Mouse (Mus musculus) forebrain, embryonic 11.5 days (tissue): Measurements from ENCODE around the gene Crip1. TPM values are rescaled to one million over a fixed set of nuclear protein-coding genes. Genes with fewer than 3 reads are reported as not detected.

Experiments
- ATAC-seq: fragments of 200-750 bp; cut with Nextera tagmentation; replicated peaks from 2 replicates; pipeline ENCODE4 v1.8.0; 2017; ENCODE audit warnings: moderate TSS enrichment; ENCODE audit not compliant: low FRiP score
- DNase-seq: peaks from one replicate; pipeline ENCODE4 v3.0.0-alpha.2; 2017; ENCODE audit warnings: low spot score
- H3K27ac ChIP-seq: fragments of 300-500 bp; sonication (generic); 2 replicates; pipeline ENCODE4 v1.5.1; 2014; ENCODE audit warnings: low read depth, low read length
- H3K27me3 ChIP-seq: fragments of 300-500 bp; sonication (generic); 2 replicates; pipeline ENCODE4 v1.6.1; 2014; ENCODE audit warnings: mild to moderate bottlenecking, low read length, mixed read lengths; ENCODE audit not compliant: control insufficient read depth, insufficient read depth
- H3K36me3 ChIP-seq: fragments of 300-500 bp; sonication (generic); 2 replicates; pipeline ENCODE4 v1.6.1; 2014; ENCODE audit warnings: mild to moderate bottlenecking, low read length, moderate library complexity, mixed read lengths; ENCODE audit not compliant: control insufficient read depth, insufficient read depth
- H3K4me1 ChIP-seq: fragments of 300-500 bp; sonication (generic); replicated peaks from 2 replicates; pipeline ENCODE4 v1.6.1; 2014; ENCODE audit warnings: low read length, mixed read lengths; ENCODE audit not compliant: control insufficient read depth, insufficient read depth
- H3K4me2 ChIP-seq: fragments of 300-500 bp; sonication (generic); 2 replicates; pipeline ENCODE4 v1.6.1; 2014; ENCODE audit warnings: low read depth, mild to moderate bottlenecking, low read length, moderate library complexity, mixed read lengths; ENCODE audit not compliant: severe bottlenecking
- H3K4me3 ChIP-seq: fragments of 300-500 bp; sonication (generic); 2 replicates; pipeline ENCODE4 v1.5.1; 2014; ENCODE audit warnings: low read depth, low read length
- H3K9ac ChIP-seq: fragments of 300-500 bp; sonication (generic); 2 replicates; pipeline ENCODE4 v1.6.1; 2014; ENCODE audit warnings: low read length
- H3K9me3 ChIP-seq: fragments of 300-500 bp; sonication (generic); 2 replicates; pipeline ENCODE4 v1.6.1; 2016; ENCODE audit warnings: low read length, mixed read lengths; ENCODE audit not compliant: control insufficient read depth
- WGBS: fragments of 180-500 bp; shearing (Covaris S2); extraction: QIAGEN DNeasy Blood & Tissue Kit; methylation state at CpG from one replicate; pipeline ENCODE4 v1.1.7; 2014; 5-methylcytosine and 5-hydroxymethylcytosine counted together
- polyA plus RNA-seq: library from polyadenylated mRNA; unstranded; fragments of >200 nt; fragmentation: Nextera tagmentation; extraction: Ambion mirVana; gene quantifications from 2 replicates; pipeline ENCODE4 v1.2.1, GENCODE M21; 2014

Crip1 gene
- polyA plus RNA-seq, 1 experiment from 2014 or later: 61.3 TPM

- Histone ChIP-seq H3K4me1 (peaks cover 19% of the 10 kb centered on the region), H3K4me3 (no peak overlapping the region), H3K9ac (no peak overlapping the region), H3K27me3 (peaks cover 15% of the 10 kb centered on the region), H3K9me3 (no peaks in the 10 kb centered on the region), H3K36me3 (no peaks in the 10 kb centered on the region; the same call in 1 of the 2 replicates), H3K4me2 (no peak overlapping the region), H3K27ac (no peak overlapping the region)
- ATAC-seq: no peak
- DNase-seq: no peak
- WGBS: 82% methylated on average over 3 of the region's 3 CpGs
Observed at GRCm38 (mm10) chr12:113149896-113150295, 3.8 kb downstream of the Crip1 start.

GRCm38 (mm10) chr12:113150591-113150990, 4.5 kb downstream of the Crip1 start:
- Histone ChIP-seq H3K27ac (no peak overlapping the region), H3K36me3 (no peaks in the 10 kb centered on the region), H3K9me3 (no peaks in the 10 kb centered on the region), H3K4me2 (no peak overlapping the region), H3K9ac (no peak overlapping the region), H3K4me3 (no peak overlapping the region), H3K27me3 (peaks cover 15% of the 10 kb centered on the region), H3K4me1 (peaks cover 19% of the 10 kb centered on the region)
- 89% methylated on average over 4 of the region's 4 CpGs for WGBS
- no peak for DNase-seq
- no peak for ATAC-seq

GRCm38 (mm10) chr12:113151046-113151445, 4.9 kb downstream of the Crip1 start:
- Histone ChIP-seq H3K4me3 (no peak overlapping the region), H3K27ac (no peak overlapping the region), H3K36me3 (no peaks in the 10 kb centered on the region), H3K27me3 (peaks cover 15% of the 10 kb centered on the region), H3K4me2 (no peak overlapping the region), H3K4me1 (peaks cover 19% of the 10 kb centered on the region), H3K9me3 (no peaks in the 10 kb centered on the region), H3K9ac (no peak overlapping the region)
- DNase-seq (no peak), ATAC-seq (no peak)
- 82% methylated on average over 8 of the region's 8 CpGs for WGBS

- peaks cover 17% of the 10 kb centered on the region for H3K4me1 ChIP-seq
- no peak overlapping the region for H3K27ac ChIP-seq
- 1% methylated on average over 36 of the region's 36 CpGs for WGBS
- H3K9me3 ChIP-seq: no peaks in the 10 kb centered on the region
- peaks cover 11% of the 10 kb centered on the region for H3K27me3 ChIP-seq
- no peak for DNase-seq
- ATAC-seq: no peak
- peak overlapping the region; percentile 43 for H3K4me3 ChIP-seq
- H3K9ac ChIP-seq: peak overlapping the region; percentile 43
- H3K36me3 ChIP-seq: no peaks in the 10 kb centered on the region
- H3K4me2 ChIP-seq: peak overlapping the region; percentile 64
Observed at GRCm38 (mm10) chr12:113151661-113152271, 5.7 kb downstream of the Crip1 start.

- Histone ChIP-seq H3K27ac (no peak overlapping the region), H3K4me3 (peak overlapping the region; percentile 43), H3K9me3 (no peaks in the 10 kb centered on the region), H3K27me3 (peaks cover 11% of the 10 kb centered on the region), H3K4me1 (peaks cover 20% of the 10 kb centered on the region), H3K9ac (peak overlapping the region; percentile 43), H3K4me2 (peak overlapping the region; percentile 64), H3K36me3 (no peaks in the 10 kb centered on the region)
- 25% methylated on average over 19 of the region's 19 CpGs for WGBS
- ATAC-seq (no peak), DNase-seq (no peak)
Observed at GRCm38 (mm10) chr12:113152272-113152661, 6.2 kb downstream of the Crip1 start.

- peaks cover 22% of the 10 kb centered on the region for H3K4me1 ChIP-seq
- H3K9me3 ChIP-seq: no peaks in the 10 kb centered on the region
- H3K9ac ChIP-seq: no peak overlapping the region
- H3K4me3 ChIP-seq: no peak overlapping the region
- 72% methylated on average over 6 of the region's 6 CpGs for WGBS
- no peak overlapping the region for H3K27ac ChIP-seq
- DNase-seq (no peak), ATAC-seq (no peak)
- no peaks in the 10 kb centered on the region for H3K36me3 ChIP-seq
- H3K27me3 ChIP-seq: peaks cover 11% of the 10 kb centered on the region
- no peak overlapping the region for H3K4me2 ChIP-seq
Observed at GRCm38 (mm10) chr12:113152991-113153525, 6.9 kb downstream of the Crip1 start.

GRCm38 (mm10) chr12:113153971-113154370, 7.9 kb downstream of the Crip1 start:
- Histone ChIP-seq H3K4me2 (no peak overlapping the region), H3K36me3 (no peaks in the 10 kb centered on the region), H3K9ac (no peak overlapping the region), H3K9me3 (no peaks in the 10 kb centered on the region), H3K4me1 (peaks cover 18% of the 10 kb centered on the region), H3K4me3 (no peak overlapping the region), H3K27ac (no peak overlapping the region), H3K27me3 (peaks cover 11% of the 10 kb centered on the region)
- no peak for ATAC-seq
- 94% methylated on average over 7 of the region's 7 CpGs for WGBS
- no peak for DNase-seq

- H3K4me3 ChIP-seq: no peak overlapping the region
- H3K4me2 ChIP-seq: peak overlapping the region; percentile 48; the same call in 1 of the 2 replicates
- H3K36me3 ChIP-seq: no peaks in the 10 kb centered on the region
- no peak overlapping the region for H3K27ac ChIP-seq
- H3K9me3 ChIP-seq: no peaks in the 10 kb centered on the region
- peaks cover 11% of the 10 kb centered on the region for H3K27me3 ChIP-seq
- H3K4me1 ChIP-seq: peaks cover 18% of the 10 kb centered on the region
- DNase-seq (no peak), ATAC-seq (no peak)
- 81% methylated on average over 6 of the region's 6 CpGs for whole genome bisulfite sequencing
- H3K9ac ChIP-seq: no peak overlapping the region
Observed at GRCm38 (mm10) chr12:113154747-113155075, 8.6 kb downstream of the Crip1 start.
